In the genomic region with DNA sequence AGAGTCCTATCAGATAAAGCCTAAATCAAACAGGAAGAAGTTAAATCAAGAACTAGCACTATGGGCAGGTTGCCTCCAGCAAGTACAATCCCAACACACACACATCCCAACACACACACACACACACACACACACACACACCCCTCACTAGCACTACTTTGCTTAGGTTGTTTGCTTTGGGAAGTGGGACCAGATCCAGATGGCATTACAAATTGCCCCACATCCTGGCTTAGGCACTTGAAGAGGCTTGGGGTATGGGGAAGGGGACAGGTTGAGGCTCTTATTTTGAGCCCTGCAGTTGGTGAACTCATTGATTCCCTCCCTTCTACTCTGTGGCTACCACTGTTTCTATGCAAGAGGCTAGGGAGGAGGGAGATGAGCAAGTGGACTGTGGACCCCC, we compare ENCODE assay signal across 19 mouse cellular contexts. TPM values are rescaled to one million over a fixed set of nuclear protein-coding genes. Genes with fewer than 3 reads are reported as not detected.
"Had no signal": no experiment of that assay in that cellular context is flagged by ENCODE, and none has a peak within 500 bp of the region (broad histone marks: within the 10 kb centered on the region; RNA-seq: fewer than 3 reads in every experiment).

No protein-coding gene starts in this region.

- H3K4me3 ChIP-seq: liver, embryonic 12.5 days; lung, embryonic 15.5 days; megakaryocyte, embryonic 14.5 days; neural tube, embryonic 12.5 days; stomach, embryonic 15.5 days had no signal

- DNase-seq: lung, adult 2 months; lung, postnatal 14 days; lung, postnatal 36 days; right cerebral cortex, postnatal 14 days; thymus, adult 2 months; thymus, postnatal 25 days; thymus, postnatal 4 days had no signal

- ATAC-seq: liver, embryonic 12.5 days; lung, postnatal 0 days had no signal

- H3K4me2 ChIP-seq: liver, embryonic 12.5 days; lung, embryonic 15.5 days; neural tube, embryonic 12.5 days; stomach, embryonic 15.5 days had no signal

- H3K27ac ChIP-seq: liver, embryonic 12.5 days; liver, embryonic 14.5 days; lung, embryonic 15.5 days; macrophage; neural tube, embryonic 12.5 days; stomach, embryonic 15.5 days; stomach, postnatal 0 days had no signal

- H3K9ac ChIP-seq: liver, embryonic 12.5 days; liver, embryonic 14.5 days; lung, embryonic 15.5 days; neural tube, embryonic 12.5 days; stomach, embryonic 15.5 days had no signal

- H3K9me3 ChIP-seq: liver, embryonic 12.5 days; lung, embryonic 15.5 days; neural tube, embryonic 12.5 days; stomach, embryonic 15.5 days had no signal

- H3K36me3 ChIP-seq: liver, embryonic 12.5 days; lung, embryonic 15.5 days; neural tube, embryonic 12.5 days; stomach, embryonic 15.5 days had no signal

RNA-seq across cellular contexts. Expression of a gene that starts 12.6 kb away (rescaled TPM):
- total RNA-seq: megakaryocyte progenitor cell, adult 5-6 weeks; monocyte, adult 5-6 weeks; neutrophil, adult 5-6 weeks had no signal
- polyA plus RNA-seq: macrophage had no signal
